Mouse (Mus musculus): Measurements from ENCODE around the gene Smim22. TPM values are rescaled to one million over a fixed set of nuclear protein-coding genes. Genes with fewer than 3 reads are reported as not detected.

The Smim22 gene
- 2.7 and 4.3 TPM in 2 replicates for polyA plus RNA-seq (2015; fragmentation: Nextera tagmentation; extraction: Ambion mirVana)

GRCm38 (mm10) chr16:5007067-5007466, at the start of gene Smim22:
Gene Smim22, plus strand, starts transcription at chr16:5007288.
- 58% methylated on average over 5 of the region's 5 CpGs for WGBS

GRCm38 (mm10) chr16:4957446-4957845, 49.6 kb upstream of the Smim22 start:
- H3K9me3 ChIP-seq = no peaks in the 10 kb centered on the region
- no peak for ATAC-seq (ENCODE audit: low FRiP score, low read depth)
- no peak overlapping the region for H3K4me3 ChIP-seq
- peaks cover 7% of the 10 kb centered on the region for H3K4me1 ChIP-seq (replicated peaks)
- peaks cover 56% of the 10 kb centered on the region for H3K36me3 ChIP-seq
- H3K9ac ChIP-seq = no peak overlapping the region
- no peak overlapping the region for H3K4me2 ChIP-seq
- H3K27me3 ChIP-seq = no peaks in the 10 kb centered on the region
- WGBS = 93% methylated on average over 3 of the region's 3 CpGs
- no peak overlapping the region for H3K27ac ChIP-seq (replicated peaks)

More at GRCm38 (mm10) chr16:5007067-5007466, at the start of gene Smim22:
- Histone ChIP-seq H3K4me2 (no peak within 1 kb of the TSS), H3K9ac (no peak within 1 kb of the TSS), H3K36me3 (no peaks in the 10 kb centered on the region), H3K4me3 (no peak within 1 kb of the TSS), H3K27ac (replicated peaks) (no peak within 1 kb of the TSS), H3K9me3 (no peaks in the 10 kb centered on the region), H3K27me3 (no peaks in the 10 kb centered on the region), H3K4me1 (replicated peaks) (peaks cover 7% of the 10 kb centered on the region)
- ATAC-seq (ENCODE audit: low FRiP score, low read depth) = no peak

GRCm38 (mm10) chr16:4960260-4960659, 46.8 kb upstream of the Smim22 start:
- WGBS = 91% methylated on average over 8 of the region's 8 CpGs
- Histone ChIP-seq H3K9ac (no peak overlapping the region), H3K27me3 (no peaks in the 10 kb centered on the region), H3K27ac (replicated peaks) (no peak overlapping the region), H3K4me2 (no peak overlapping the region), H3K36me3 (peaks cover 30% of the 10 kb centered on the region), H3K9me3 (no peaks in the 10 kb centered on the region), H3K4me1 (replicated peaks) (peaks cover 21% of the 10 kb centered on the region), H3K4me3 (no peak overlapping the region)
- ATAC-seq (ENCODE audit: low FRiP score, low read depth) = no peak

- peak overlapping the region; percentile 93 for H3K4me2 ChIP-seq
- no peak overlapping the region for H3K27ac ChIP-seq (replicated peaks)
- no peaks in the 10 kb centered on the region for H3K27me3 ChIP-seq
- H3K36me3 ChIP-seq = peaks cover 10% of the 10 kb centered on the region; the same call in 1 of the 2 replicates
- 52% methylated on average over 9 of the region's 9 CpGs for WGBS
- ATAC-seq (ENCODE audit: low FRiP score, low read depth) = no peak
- H3K9me3 ChIP-seq = no peaks in the 10 kb centered on the region
- peak overlapping the region; percentile 67 for H3K4me3 ChIP-seq
- peaks cover 27% of the 10 kb centered on the region for H3K4me1 ChIP-seq (replicated peaks)
- H3K9ac ChIP-seq = peak overlapping the region; percentile 77
These were observed 43.7 kb upstream of the Smim22 start for GRCm38 (mm10) chr16:4963346-4963745.

GRCm38 (mm10) chr16:4963797-4964709, 43.0 kb upstream of the Smim22 start, which contains the start of gene Anks3:
Gene Anks3, minus strand, starts transcription at chr16:4964205.
- ATAC-seq (ENCODE audit: low FRiP score, low read depth) = peak; percentile 99
- Histone ChIP-seq H3K9ac (peak within 1 kb of the TSS; percentile 77), H3K4me3 (peak within 1 kb of the TSS; percentile 67), H3K27me3 (no peaks in the 10 kb centered on the region), H3K9me3 (no peaks in the 10 kb centered on the region), H3K4me2 (peak within 1 kb of the TSS; percentile 93), H3K27ac (replicated peaks) (peak within 1 kb of the TSS; percentile 90), H3K4me1 (replicated peaks) (peaks cover 27% of the 10 kb centered on the region), H3K36me3 (peaks cover 13% of the 10 kb centered on the region; the same call in 1 of the 2 replicates)
- under 1% methylated on average over 73 of the region's 76 CpGs for WGBS

- Histone ChIP-seq H3K4me2 (peak overlapping the region; percentile 93), H3K27ac (replicated peaks) (peak overlapping the region; percentile 90), H3K9me3 (no peaks in the 10 kb centered on the region), H3K4me3 (peak overlapping the region; percentile 67), H3K36me3 (peaks cover 6% of the 10 kb centered on the region; the same call in 1 of the 2 replicates), H3K27me3 (no peaks in the 10 kb centered on the region), H3K4me1 (replicated peaks) (peaks cover 27% of the 10 kb centered on the region), H3K9ac (peak overlapping the region; percentile 77)
- 22% methylated on average over 13 of the region's 13 CpGs for WGBS
- ATAC-seq (ENCODE audit: low FRiP score, low read depth) = no peak; the same call in 1 of the 2 replicates
These were observed 42.2 kb upstream of the Smim22 start for GRCm38 (mm10) chr16:4964731-4965391.

GRCm38 (mm10) chr16:4965392-4966129, 41.5 kb upstream of the Smim22 start:
- no peaks in the 10 kb centered on the region for H3K9me3 ChIP-seq
- no peaks in the 10 kb centered on the region for H3K27me3 ChIP-seq
- 0 out of 2 replicates have a peak overlapping the region, but pooled peaks have one; percentile 77 for H3K9ac ChIP-seq
- H3K4me3 ChIP-seq = peak overlapping the region; percentile 67; the same call in 1 of the 2 replicates
- 0 out of 2 replicates have a peak overlapping the region, but pooled peaks have one; percentile 90 for H3K27ac ChIP-seq (replicated peaks)
- peak overlapping the region; percentile 93; the same call in 1 of the 2 replicates for H3K4me2 ChIP-seq
- H3K36me3 ChIP-seq = peaks cover 4% of the 10 kb centered on the region; the same call in 1 of the 2 replicates
- 88% methylated on average over 8 of the region's 8 CpGs for WGBS
- H3K4me1 ChIP-seq (replicated peaks) = peaks cover 27% of the 10 kb centered on the region
- no peak for ATAC-seq (ENCODE audit: low FRiP score, low read depth)

GRCm38 (mm10) chr16:4968426-4968825, 38.7 kb upstream of the Smim22 start:
- Histone ChIP-seq H3K4me3 (no peak overlapping the region), H3K27me3 (no peaks in the 10 kb centered on the region), H3K36me3 (peaks cover 4% of the 10 kb centered on the region; the same call in 1 of the 2 replicates), H3K4me2 (no peak overlapping the region), H3K9ac (no peak overlapping the region), H3K4me1 (replicated peaks) (peaks cover 10% of the 10 kb centered on the region), H3K27ac (replicated peaks) (no peak overlapping the region), H3K9me3 (no peaks in the 10 kb centered on the region)
- WGBS = 90% methylated on average over 3 of the region's 3 CpGs
- ATAC-seq (ENCODE audit: low FRiP score, low read depth) = no peak

GRCm38 (mm10) chr16:4969055-4969843, 37.8 kb upstream of the Smim22 start:
- Histone ChIP-seq H3K36me3 (peaks cover 4% of the 10 kb centered on the region; the same call in 1 of the 2 replicates), H3K4me2 (no peak overlapping the region), H3K27ac (replicated peaks) (no peak overlapping the region), H3K9ac (no peak overlapping the region), H3K4me1 (replicated peaks) (peaks cover 9% of the 10 kb centered on the region), H3K27me3 (no peaks in the 10 kb centered on the region), H3K9me3 (no peaks in the 10 kb centered on the region), H3K4me3 (no peak overlapping the region)
- WGBS = 84% methylated on average over 5 of the region's 5 CpGs
- ATAC-seq (ENCODE audit: low FRiP score, low read depth) = no peak

- H3K36me3 ChIP-seq = peaks cover 4% of the 10 kb centered on the region; the same call in 1 of the 2 replicates
- no peaks in the 10 kb centered on the region for H3K9me3 ChIP-seq
- no peaks in the 10 kb centered on the region for H3K4me1 ChIP-seq (replicated peaks)
- no peaks in the 10 kb centered on the region for H3K27me3 ChIP-seq
- no peak overlapping the region for H3K27ac ChIP-seq (replicated peaks)
- H3K9ac ChIP-seq = no peak overlapping the region
- no peak overlapping the region for H3K4me2 ChIP-seq
- no peak for ATAC-seq (ENCODE audit: low FRiP score, low read depth)
- H3K4me3 ChIP-seq = no peak overlapping the region
- whole genome bisulfite sequencing = 90% methylated on average over 4 of the region's 4 CpGs
These were observed 35.5 kb upstream of the Smim22 start for GRCm38 (mm10) chr16:4971626-4972025.

GRCm38 (mm10) chr16:4974521-4974920, 32.6 kb upstream of the Smim22 start:
- 77% methylated on average over 5 of the region's 5 CpGs for WGBS
- Histone ChIP-seq H3K4me2 (no peak overlapping the region), H3K9ac (no peak overlapping the region), H3K27me3 (no peaks in the 10 kb centered on the region), H3K27ac (replicated peaks) (no peak overlapping the region), H3K4me1 (replicated peaks) (no peaks in the 10 kb centered on the region), H3K36me3 (no peaks in the 10 kb centered on the region), H3K4me3 (no peak overlapping the region), H3K9me3 (no peaks in the 10 kb centered on the region)
- no peak for ATAC-seq (ENCODE audit: low FRiP score, low read depth)

All from hindbrain, embryonic 15.5 days (tissue).